Mouse (Mus musculus) gastrocnemius, adult 18-20 months (tissue): ENCODE measurements at regions not wholly inside any gene's neighbourhood (a gene's known extent, or its start where the extent isn't known, plus 50 kb on each side); places are given as distances from the start of the nearest gene placed in this dataset.

ENCODE experiments used
- DNase-seq: peaks from one replicate; pipeline ENCODE4 v3.0.0; 2021; ENCODE audit warnings: low spot score

DNA sequence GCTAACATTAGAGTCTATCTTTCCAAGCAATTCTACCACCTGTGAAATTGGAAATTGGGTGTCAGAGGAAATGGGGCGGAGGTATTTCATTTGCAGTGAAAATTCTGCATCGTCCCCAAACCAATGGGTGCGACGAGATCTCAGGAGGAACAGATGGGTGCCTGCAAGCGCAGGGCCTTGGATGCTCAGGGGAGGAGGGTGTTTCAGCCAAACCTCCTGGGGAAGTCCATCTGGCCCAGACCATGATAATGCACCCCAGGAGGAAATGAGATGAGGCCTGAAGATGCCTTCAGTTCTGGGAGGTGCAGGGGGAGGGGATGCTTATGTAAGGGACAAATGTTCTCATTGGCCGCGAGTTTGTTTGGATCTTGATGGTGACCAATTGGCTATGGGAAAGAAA is 205.9 kb upstream of the Dynlrb2 start:
- DNase-seq, result no peak

DNA sequence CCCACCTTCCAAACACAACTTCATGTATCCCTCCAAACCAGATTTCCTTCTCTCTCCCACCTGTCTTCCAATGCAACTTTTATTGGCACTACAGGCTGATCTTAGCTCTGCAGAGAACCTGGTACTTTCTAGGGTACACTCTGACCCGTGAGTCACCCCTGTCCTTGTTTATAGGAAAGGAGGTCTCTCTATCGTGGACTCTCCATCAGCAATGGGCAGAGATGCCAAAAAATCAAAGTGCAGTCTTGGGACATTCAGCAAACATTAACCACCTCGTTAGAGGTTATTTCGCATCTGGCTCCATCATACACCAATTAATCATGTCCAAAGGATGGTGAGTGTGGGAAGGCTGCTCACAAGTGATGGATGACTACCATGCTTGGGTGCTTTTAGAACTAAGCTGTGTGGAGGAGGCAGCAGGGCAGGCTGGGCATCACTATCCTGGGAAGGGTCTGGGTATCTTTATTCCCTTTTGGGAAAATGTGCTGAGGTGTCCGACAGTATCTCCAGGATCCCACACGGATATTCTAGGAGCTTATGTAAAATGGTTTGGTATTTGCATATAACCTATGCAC is 214.0 kb upstream of the Dynlrb2 start:
- no peak for DNase-seq

DNA sequence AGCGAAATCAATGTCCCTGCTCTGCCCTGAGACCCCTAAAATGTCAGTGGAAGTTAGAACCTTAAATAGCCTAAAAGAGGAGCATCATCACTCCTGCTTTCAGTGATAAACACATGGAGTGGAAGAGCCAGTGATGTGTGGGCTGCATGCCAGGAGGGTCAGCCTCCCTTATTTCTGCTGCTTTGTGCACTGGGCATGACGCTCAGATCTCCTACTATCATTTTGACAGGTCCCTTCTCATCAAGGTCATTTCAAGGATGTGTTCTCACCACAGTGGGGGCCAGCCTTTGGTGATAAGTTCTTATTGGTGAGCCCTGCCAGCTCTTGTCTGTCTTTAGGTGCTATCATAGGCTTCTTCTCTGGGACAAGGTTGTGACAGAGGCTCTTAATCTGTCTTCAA is 215.5 kb upstream of the Dynlrb2 start:
- no peak for DNase-seq

GRCm38 (mm10) chr8:116283990-116284389 is 220.8 kb upstream of the Dynlrb2 start:
- peak; percentile 66 for DNase-seq

DNA sequence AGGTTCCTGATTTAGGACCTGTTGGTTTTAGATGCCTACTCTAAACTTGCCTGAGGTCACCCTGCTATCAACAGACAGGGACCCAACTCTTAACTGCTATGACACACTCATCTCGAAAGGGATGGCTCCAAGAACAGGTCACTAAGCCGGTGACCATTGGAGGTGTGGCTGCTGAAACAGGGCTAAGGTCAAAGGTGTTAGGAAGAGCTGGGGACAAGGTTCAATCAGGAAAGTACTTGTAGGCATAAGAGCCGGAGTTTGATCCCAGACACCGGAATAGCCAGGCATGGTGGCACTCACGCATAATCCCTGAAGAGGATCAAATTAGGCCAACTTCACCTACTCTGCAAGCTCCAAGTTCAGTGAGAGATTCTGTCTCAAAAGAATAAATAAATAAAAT is 222.4 kb upstream of the Dynlrb2 start:
- no peak for DNase-seq

DNA sequence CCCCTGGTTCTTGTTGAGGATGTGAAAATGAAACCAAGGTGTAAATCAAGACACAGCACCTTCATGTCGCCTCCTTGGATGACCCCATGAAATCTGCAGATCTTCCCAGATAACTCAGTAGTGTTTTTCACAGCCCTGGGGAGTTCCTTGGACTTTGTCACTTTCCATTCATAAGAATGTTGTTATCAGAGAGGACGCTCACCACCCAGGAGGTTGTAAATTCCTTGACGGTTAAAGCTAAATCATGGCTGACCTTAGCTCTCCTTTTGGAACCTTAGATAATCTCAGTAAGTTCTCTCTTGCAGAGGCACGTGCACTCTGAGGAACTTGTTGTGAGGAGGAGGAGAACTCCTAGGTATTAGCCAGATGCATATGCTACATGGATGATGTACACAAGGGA is 229.8 kb upstream of the Dynlrb2 start:
- no peak for DNase-seq

GRCm38 (mm10) chr8:116271238-116271637 is 233.5 kb upstream of the Dynlrb2 start:
- DNase-seq, result peak; percentile 16

DNA sequence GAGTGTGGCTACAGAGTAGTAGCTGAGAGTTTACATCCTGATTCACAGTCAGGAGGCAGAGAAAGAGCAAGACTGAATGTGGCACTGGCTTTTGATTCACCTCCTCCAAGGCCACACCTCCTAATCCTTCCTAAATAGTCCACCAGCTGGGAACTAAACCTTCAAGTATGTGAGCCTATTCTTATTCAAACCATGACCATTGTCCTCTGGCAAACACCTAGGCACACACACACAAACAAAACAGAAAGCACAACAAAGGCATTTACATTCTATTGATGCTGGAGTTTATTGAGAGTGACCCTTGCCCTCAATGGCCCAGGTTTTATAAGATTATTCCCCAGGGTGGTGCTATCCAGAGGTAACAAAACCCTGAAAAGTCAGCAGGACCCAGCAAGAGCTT is 235.4 kb upstream of the Dynlrb2 start:
- no peak for DNase-seq

DNA sequence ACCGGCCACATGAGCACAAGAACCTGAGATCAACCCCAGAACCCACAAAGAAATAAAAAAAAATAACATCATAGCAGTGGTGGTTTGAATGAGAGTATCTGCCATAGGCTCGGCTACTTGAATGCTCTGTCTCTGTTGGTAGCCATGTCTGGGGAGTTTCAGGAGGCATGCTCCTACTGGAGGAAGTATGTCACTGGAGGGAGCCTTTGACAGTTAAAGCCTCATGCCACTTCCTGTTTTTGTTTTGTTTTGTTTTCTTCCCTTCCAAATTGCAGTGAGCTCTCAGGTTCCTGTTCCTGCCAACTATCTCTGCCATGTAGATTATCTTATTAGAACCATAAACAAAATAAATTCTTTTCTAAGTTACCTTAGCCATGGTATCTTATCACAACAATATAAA is 236.1 kb upstream of the Dynlrb2 start:
- DNase-seq, result no peak

DNA sequence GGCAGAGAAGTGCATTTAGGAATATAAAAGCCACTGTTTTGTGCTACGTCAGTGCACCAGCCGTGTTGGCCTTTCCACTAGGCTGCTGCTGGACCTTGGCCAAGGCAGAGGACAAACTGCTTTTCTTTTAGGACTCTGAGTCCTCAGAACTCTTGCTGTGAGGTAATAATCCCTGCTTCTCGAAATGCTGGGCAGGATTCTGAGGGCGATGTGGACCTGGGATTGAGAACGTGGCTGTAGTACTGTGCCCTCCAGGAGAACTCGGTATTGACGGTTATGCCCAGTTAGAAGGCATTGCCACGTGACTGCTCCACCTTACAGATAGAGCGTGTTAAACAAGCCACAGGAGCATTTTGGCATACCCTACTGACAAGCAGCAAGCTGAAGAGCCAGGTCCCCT is 236.6 kb upstream of the Dynlrb2 start:
- DNase-seq, result peak; percentile 42

DNA sequence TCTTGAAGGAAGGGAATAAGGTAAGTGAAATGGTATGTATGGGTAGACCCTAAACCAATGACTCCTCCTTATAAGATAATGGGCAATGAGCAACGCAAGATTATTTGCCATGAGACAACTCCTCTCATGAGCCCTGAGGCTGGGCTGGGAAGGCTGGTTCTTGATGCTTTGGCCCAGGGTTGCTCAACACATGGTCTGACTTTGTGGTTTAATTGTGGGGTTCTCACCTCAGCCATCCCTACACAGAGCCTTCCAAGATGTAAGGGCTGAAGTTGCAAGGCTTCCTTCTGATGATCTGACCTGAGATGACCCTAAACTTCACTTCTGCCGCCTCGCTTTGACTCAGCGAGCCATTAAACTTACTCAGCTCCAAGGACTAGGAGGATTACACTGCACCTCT is 237.8 kb upstream of the Dynlrb2 start:
- DNase-seq, result no peak

DNA sequence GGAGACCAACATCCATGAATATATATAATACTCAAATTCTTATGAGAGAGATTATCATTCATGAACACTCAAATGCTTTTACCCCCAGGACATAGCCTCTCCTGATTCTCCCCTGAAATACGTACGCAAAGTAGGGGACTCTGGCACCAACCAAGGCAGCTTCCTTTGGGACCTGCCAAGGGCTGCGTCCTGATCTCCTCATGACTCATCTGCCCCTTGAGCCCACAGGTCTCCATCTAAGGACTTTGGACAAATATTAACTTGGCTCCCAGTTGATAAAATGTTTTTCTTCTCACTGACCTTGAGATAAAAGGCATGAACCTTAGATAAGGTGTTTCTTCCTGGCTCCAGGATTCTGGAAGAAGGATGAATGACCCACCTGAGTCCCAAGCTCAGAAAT is 239.2 kb upstream of the Dynlrb2 start:
- no peak for DNase-seq

- no peak for DNase-seq
Measured at GRCm38 (mm10) chr8:116264078-116264477, 240.7 kb upstream of the Dynlrb2 start.

- no peak for DNase-seq
Measured at GRCm38 (mm10) chr8:116261286-116261685, 243.5 kb upstream of the Dynlrb2 start.

DNA sequence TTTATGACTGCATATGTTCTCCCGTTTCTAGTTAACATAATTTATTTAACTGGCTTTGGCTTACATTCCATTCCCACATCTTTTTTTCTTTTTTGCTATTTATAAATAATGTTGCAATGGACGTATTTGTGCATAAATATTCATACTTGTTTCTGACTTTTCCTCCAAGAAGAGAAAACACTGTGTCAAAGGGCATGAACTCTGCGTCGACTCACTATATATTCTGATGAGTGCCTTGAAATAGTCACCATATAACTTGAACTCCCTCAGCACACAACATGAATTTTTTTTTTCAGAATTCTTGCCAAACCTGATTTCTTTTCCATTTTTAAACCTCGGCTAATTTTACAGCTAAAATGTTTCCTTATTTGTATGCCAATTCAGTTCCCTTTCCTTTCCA is 249.4 kb upstream of the Dynlrb2 start:
- DNase-seq, result no peak

- DNase-seq, result no peak
Measured at GRCm38 (mm10) chr8:116252455-116253216, 252.1 kb upstream of the Dynlrb2 start.

GRCm38 (mm10) chr8:116248398-116248797 is 256.4 kb upstream of the Dynlrb2 start:
- no peak for DNase-seq

GRCm38 (mm10) chr8:116243493-116243892 is 261.3 kb upstream of the Dynlrb2 start:
- DNase-seq, result no peak

GRCm38 (mm10) chr8:116242972-116243371 is 261.8 kb upstream of the Dynlrb2 start:
- no peak for DNase-seq

DNA sequence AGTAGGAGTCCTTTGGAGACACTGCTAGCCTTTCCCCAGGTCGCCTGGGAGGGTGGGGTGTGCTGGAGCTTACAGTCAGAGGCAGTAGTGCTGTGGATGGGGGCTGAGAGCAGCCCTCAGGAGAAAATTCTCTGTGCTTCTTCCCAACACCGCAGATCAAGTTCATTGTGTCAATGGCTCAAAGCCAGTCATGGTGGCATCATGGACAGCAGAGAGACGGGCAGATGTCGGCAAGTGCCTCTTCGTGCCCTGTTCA is 262.9 kb upstream of the Dynlrb2 start:
- no peak for DNase-seq

DNA sequence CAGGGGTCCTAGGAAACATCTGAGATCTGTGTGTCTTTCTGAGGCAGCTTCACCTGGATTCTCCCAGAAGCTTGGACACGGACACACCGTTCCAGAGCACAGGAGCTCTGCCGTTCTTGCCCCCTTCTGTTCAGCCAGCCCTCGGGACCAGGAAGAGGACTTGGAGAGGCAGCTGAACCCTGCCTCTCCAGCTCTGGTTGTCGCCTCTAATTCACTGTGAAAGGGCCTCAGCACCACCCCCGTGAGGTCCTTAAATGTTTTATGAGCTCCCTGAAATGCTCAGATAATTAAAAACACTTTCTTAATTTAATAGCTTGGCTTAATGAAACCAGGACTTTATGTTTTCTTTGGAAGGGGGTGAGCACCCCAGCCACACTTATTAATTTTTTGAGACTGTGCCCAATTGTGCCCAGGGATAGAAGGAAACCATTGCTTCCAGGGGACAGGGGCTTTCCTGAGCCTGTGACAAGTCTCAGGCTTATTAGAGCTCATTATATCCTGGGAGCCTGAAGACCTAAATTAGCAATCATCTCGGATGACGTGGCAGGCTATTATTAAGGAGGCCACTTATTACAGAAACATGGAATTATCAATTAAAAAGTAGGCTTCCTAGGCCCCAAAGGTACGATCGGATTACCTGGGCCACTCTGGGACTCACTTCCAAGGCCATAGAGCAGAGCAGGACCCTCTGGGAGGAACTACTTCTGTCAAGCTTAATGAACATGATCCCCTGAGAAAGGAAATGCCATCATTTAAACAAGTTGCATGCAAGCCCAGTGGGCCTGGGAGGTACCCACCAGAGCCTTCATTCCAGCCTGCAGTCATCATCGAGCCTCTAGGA is 263.4 kb upstream of the Dynlrb2 start:
- DNase-seq, result no peak

- no peak for DNase-seq
Measured at GRCm38 (mm10) chr8:116238670-116239069, 266.1 kb upstream of the Dynlrb2 start.

DNA sequence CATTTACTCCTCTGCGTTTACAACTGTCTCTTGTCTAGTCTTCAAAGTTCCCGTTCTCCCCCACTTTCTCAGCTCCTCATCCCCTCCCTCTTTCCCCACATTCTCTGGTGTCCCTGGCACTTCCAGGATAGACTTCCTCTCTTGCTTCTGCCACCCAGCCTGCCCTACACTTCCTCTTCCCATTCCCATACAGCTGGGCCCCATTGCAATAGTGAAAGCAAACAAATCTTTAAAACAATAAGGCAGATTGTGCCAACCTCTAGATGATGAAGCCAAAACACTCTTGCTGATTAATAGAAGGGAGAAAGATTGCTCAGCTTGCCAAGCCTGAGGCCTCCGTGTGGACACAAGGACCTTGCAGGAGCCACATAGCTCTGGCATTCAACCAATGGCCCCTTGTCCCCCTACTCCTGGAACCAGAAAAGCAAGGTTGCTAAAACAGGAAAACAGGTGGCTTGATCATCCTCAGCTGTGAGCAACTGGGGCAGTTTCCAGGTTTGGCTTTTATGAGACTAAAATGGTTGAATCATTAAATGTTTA is 267.1 kb upstream of the Dynlrb2 start:
- DNase-seq, result no peak
